Mouse (Mus musculus) small intestine, adult 10 weeks (tissue): ENCODE results near the gene Lypd6b. TPM values are rescaled to one million over a fixed set of nuclear protein-coding genes. Genes with fewer than 3 reads are reported as not detected.

ENCODE experiments used
- polyA plus RNA-seq: library from polyadenylated mRNA; stranded (reverse); fragments of 350-450 nt; fragmentation: Illumina TruSeq; extraction: RNeasy Lipid Tissue Mini Kit (QIAGEN cat#74804); gene quantifications from one replicate; pipeline ENCODE4 v1.2.3, GENCODE M21; 2014; ENCODE audit warnings: low replicate concordance

The Lypd6b gene
- not detected for polyA plus RNA-seq

DNA sequence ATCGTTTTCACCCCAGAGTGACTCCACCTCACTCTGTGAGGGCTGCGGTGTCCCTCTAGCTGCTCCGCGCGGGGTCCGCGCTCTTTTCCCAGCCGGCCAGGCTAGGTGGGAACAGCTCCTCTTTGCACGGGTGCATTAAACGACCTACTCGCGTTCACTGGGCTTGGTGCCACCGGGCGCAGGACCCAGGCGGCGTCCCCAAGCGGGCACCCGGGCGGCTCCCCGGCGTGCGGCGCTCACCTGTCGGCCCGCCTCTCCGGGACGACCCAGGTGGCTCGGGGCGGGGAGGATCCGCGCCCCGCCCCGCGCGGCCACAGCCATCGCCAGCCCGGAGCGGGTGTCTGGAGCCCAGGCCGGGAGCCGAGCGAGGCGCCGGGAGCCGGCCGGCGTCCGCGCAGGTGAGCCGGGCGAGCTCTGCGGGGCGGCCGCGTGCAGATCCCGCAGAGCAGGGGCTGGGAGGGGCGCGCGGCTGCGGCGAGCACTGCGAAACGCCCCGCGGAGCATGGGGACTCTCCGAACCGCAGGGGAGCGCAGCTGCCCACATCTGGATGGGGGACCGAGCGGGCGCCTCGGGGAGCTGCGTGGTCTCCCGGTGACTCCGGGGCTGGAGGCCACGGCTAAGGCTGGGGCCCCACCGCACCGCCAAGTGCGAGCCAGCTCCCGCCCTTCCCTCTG, at the start of gene Lypd6b:
TSS of gene Lypd6b (plus strand) at position 313 of the 675 bp plus-strand sequence.

Other genes starting within 250 kb of the Lypd6b start
- 2.0 TPM for gene Kif5c, start 168.4 kb upstream of the Lypd6b start, polyA plus RNA-seq